Mouse (Mus musculus): ENCODE results near the gene Zscan26. TPM values are rescaled to one million over a fixed set of nuclear protein-coding genes. Genes with fewer than 3 reads are reported as not detected.
A peak's percentile ranks its signal among the peaks of the same experiment; 100 is the strongest.
"Not testable (repeated sequence)": the region's sequence is repeated elsewhere in the genome, so short reads cannot be mapped to it uniquely, and the experiment has no call there.

The Zscan26 gene
- 33.0 and 36.3 TPM in 2 replicates for polyA plus RNA-seq (2015; fragmentation: Nextera tagmentation; extraction: Ambion mirVana)

GRCm38 (mm10) chr13:21453449-21453848 lies at the start of gene Zscan26:
TSS of gene Zscan26 (minus strand) at chr13:21453730.
- no peaks in the 10 kb centered on the region for H3K27me3 ChIP-seq (replicated peaks)
- H3K4me2 ChIP-seq = peak within 1 kb of the TSS; percentile 48
- H3K36me3 ChIP-seq = no peaks in the 10 kb centered on the region
- H3K9ac ChIP-seq = peak within 1 kb of the TSS; percentile 55
- H3K4me1 ChIP-seq = peaks cover 6% of the 10 kb centered on the region; the same call in 1 of the 2 replicates
- peak within 1 kb of the TSS; percentile 74 for H3K4me3 ChIP-seq (replicated peaks)
- ATAC-seq (ENCODE audit: insufficient read depth, low FRiP score, low read depth) = peak; percentile 85; the same call in 1 of the 2 replicates
- WGBS = under 1% methylated on average over 23 of the region's 23 CpGs
- H3K27ac ChIP-seq = peak within 1 kb of the TSS; percentile 85
- no peaks in the 10 kb centered on the region for H3K9me3 ChIP-seq

DNA sequence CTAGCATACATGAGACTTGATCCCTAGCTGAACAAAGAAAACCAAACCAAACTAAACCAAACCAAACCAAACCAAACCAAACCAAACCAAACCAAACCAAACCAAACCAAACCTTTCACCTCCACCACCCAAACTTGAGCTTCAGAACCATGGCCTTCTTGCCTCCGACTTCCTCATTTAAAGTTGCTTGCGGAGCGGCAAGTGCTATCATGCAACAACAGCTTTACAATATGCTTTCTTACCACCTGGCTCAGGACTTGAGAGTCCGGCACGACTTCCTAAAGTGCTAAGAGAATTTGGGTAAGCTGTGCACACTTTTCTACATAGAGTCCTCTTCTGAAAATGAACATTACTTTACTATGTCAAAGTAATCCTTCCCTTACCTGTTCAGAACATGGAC lies 48.8 kb upstream of the Zscan26 start:
- 93% methylated on average over 5 of the region's 5 CpGs for WGBS
- Histone ChIP-seq H3K4me2 (no peak overlapping the region), H3K27me3 (replicated peaks) (no peaks in the 10 kb centered on the region), H3K9me3 (no peaks in the 10 kb centered on the region), H3K36me3 (no peaks in the 10 kb centered on the region), H3K27ac (no peak overlapping the region), H3K4me3 (replicated peaks) (no peak overlapping the region), H3K9ac (no peak overlapping the region), H3K4me1 (peaks cover 4% of the 10 kb centered on the region; the same call in 1 of the 2 replicates)
- ATAC-seq (ENCODE audit: insufficient read depth, low FRiP score, low read depth) = no peak

DNA sequence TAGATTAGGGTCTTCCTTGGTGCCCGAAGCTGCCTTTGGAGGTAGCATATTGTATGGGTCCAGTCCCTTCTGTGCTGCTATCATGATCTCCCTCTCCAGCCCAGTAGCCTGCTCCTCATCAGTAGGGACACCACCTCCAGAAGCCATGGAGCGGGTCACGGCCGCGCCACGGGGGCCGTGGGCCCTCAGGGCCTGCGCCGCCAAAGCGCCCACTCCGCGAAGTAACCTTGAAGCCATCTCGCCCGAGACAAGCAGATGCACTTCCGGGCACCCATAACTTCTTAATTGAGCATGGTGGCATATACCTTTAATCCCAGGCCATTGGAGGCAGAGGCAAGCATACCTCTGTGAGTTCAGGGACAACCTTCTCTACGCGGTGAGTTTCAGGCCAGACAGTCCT lies 47.7 kb upstream of the Zscan26 start, which contains the start of gene Gm11273:
Gm11273 (minus strand) TSS at position 237 of the 400 bp plus-strand sequence.
- not testable (repeated sequence) for H3K9ac ChIP-seq; H3K27ac ChIP-seq; H3K9me3 ChIP-seq; H3K4me3 ChIP-seq (replicated peaks); H3K4me1 ChIP-seq; H3K36me3 ChIP-seq; H3K4me2 ChIP-seq; H3K27me3 ChIP-seq (replicated peaks); ATAC-seq (ENCODE audit: insufficient read depth, low FRiP score, low read depth)
- WGBS = 91% methylated on average over 17 of the region's 17 CpGs

GRCm38 (mm10) chr13:21495080-21495479 lies 41.5 kb upstream of the Zscan26 start, which contains the start of gene AK157302:
TSS of gene AK157302 (plus strand) at chr13:21495223.
- Histone ChIP-seq H3K27me3 (replicated peaks) (no peaks in the 10 kb centered on the region), H3K27ac (no peak within 1 kb of the TSS), H3K9me3 (no peaks in the 10 kb centered on the region), H3K4me3 (replicated peaks) (no peak within 1 kb of the TSS), H3K4me2 (no peak within 1 kb of the TSS), H3K9ac (no peak within 1 kb of the TSS), H3K36me3 (no peaks in the 10 kb centered on the region), H3K4me1 (no peaks in the 10 kb centered on the region)
- WGBS = 89% methylated on average over 21 of the region's 21 CpGs
- ATAC-seq (ENCODE audit: insufficient read depth, low FRiP score, low read depth) = no peak

GRCm38 (mm10) chr13:21492847-21493246 lies 39.3 kb upstream of the Zscan26 start:
- WGBS = 89% methylated on average over 5 of the region's 5 CpGs

GRCm38 (mm10) chr13:21486881-21487280 lies 33.4 kb upstream of the Zscan26 start:
- Histone ChIP-seq H3K9me3 (no peaks in the 10 kb centered on the region), H3K4me1 (no peaks in the 10 kb centered on the region), H3K4me2 (no peak overlapping the region), H3K4me3 (replicated peaks) (no peak overlapping the region), H3K9ac (no peak overlapping the region), H3K27ac (no peak overlapping the region), H3K27me3 (replicated peaks) (no peaks in the 10 kb centered on the region), H3K36me3 (no peaks in the 10 kb centered on the region)
- WGBS = 84% methylated on average over 1 of the region's 1 CpGs
- ATAC-seq (ENCODE audit: insufficient read depth, low FRiP score, low read depth) = no peak

More at GRCm38 (mm10) chr13:21492847-21493246, 39.3 kb upstream of the Zscan26 start:
- H3K36me3 ChIP-seq = no peaks in the 10 kb centered on the region
- no peaks in the 10 kb centered on the region for H3K27me3 ChIP-seq (replicated peaks)
- no peak for ATAC-seq (ENCODE audit: insufficient read depth, low FRiP score, low read depth)
- no peak overlapping the region for H3K27ac ChIP-seq
- no peaks in the 10 kb centered on the region for H3K9me3 ChIP-seq
- no peaks in the 10 kb centered on the region for H3K4me1 ChIP-seq
- no peak overlapping the region for H3K9ac ChIP-seq
- no peak overlapping the region for H3K4me2 ChIP-seq
- H3K4me3 ChIP-seq (replicated peaks) = no peak overlapping the region

- H3K9ac ChIP-seq = peak within 1 kb of the TSS; percentile 46
These were observed 25.5 kb upstream of the Zscan26 start, which contains the start of the genes Zkscan4 and Gm10065 for GRCm38 (mm10) chr13:21478759-21479670. TSS of gene Zkscan4 (plus strand) at chr13:21478907. TSS of gene Gm10065 (minus strand) at chr13:21479441.

GRCm38 (mm10) chr13:21472427-21472826 lies 18.9 kb upstream of the Zscan26 start:
- H3K27ac ChIP-seq = no peak overlapping the region
- 0 out of 2 replicates have a peak, but pooled peaks cover 3% of the 10 kb centered on the region for H3K27me3 ChIP-seq (replicated peaks)
- H3K9me3 ChIP-seq = no peaks in the 10 kb centered on the region
- no peak for ATAC-seq (ENCODE audit: insufficient read depth, low FRiP score, low read depth)
- no peaks in the 10 kb centered on the region for H3K36me3 ChIP-seq
- no peak overlapping the region for H3K4me2 ChIP-seq
- no peak overlapping the region for H3K4me3 ChIP-seq (replicated peaks)
- WGBS = 32% methylated on average over 4 of the region's 4 CpGs
- H3K4me1 ChIP-seq = no peaks in the 10 kb centered on the region
- H3K9ac ChIP-seq = no peak overlapping the region

More at GRCm38 (mm10) chr13:21478759-21479670, 25.5 kb upstream of the Zscan26 start, which contains the start of the genes Zkscan4 and Gm10065:
- not testable (repeated sequence) for H3K36me3 ChIP-seq; H3K27me3 ChIP-seq (replicated peaks); H3K4me1 ChIP-seq; H3K9me3 ChIP-seq
- peak within 1 kb of the TSS; percentile 66 for H3K4me2 ChIP-seq
- H3K4me3 ChIP-seq (replicated peaks) = peak within 1 kb of the TSS; percentile 57
- 4% methylated on average over 30 of the region's 31 CpGs for WGBS
- peak within 1 kb of the TSS; percentile 89 for H3K27ac ChIP-seq
- peak; percentile 73 for ATAC-seq (ENCODE audit: insufficient read depth, low FRiP score, low read depth)

DNA sequence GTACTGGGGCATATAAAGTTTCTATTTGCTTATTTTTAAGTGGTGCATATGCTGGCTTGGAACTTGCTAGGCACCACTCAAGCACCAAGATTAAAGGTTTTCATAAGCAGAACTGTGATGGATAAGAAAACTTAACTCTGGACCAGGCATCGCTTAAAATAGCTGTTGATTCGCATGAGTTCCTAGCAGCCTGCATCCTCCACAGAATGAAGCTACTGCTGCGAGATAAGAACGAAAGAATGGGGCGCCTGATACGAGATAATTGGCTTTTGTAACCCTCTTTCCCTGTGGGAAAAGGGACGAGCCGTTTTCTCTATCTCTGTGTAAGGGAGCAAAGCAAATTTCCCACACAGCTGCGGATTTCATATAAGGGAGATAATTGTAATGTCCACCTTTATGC lies 15.6 kb upstream of the Zscan26 start:
- H3K4me3 ChIP-seq (replicated peaks) = peak overlapping the region; percentile 66; the same call in 1 of the 2 replicates
- no peaks in the 10 kb centered on the region for H3K9me3 ChIP-seq
- 0 out of 2 replicates have a peak, but pooled peaks cover 3% of the 10 kb centered on the region for H3K27me3 ChIP-seq (replicated peaks)
- 32% methylated on average over 9 of the region's 9 CpGs for WGBS
- no peak overlapping the region for H3K27ac ChIP-seq
- ATAC-seq (ENCODE audit: insufficient read depth, low FRiP score, low read depth) = no peak
- H3K4me2 ChIP-seq = peak overlapping the region; percentile 96; the same call in 1 of the 2 replicates
- H3K36me3 ChIP-seq = no peaks in the 10 kb centered on the region
- H3K9ac ChIP-seq = no peak overlapping the region
- no peaks in the 10 kb centered on the region for H3K4me1 ChIP-seq

DNA sequence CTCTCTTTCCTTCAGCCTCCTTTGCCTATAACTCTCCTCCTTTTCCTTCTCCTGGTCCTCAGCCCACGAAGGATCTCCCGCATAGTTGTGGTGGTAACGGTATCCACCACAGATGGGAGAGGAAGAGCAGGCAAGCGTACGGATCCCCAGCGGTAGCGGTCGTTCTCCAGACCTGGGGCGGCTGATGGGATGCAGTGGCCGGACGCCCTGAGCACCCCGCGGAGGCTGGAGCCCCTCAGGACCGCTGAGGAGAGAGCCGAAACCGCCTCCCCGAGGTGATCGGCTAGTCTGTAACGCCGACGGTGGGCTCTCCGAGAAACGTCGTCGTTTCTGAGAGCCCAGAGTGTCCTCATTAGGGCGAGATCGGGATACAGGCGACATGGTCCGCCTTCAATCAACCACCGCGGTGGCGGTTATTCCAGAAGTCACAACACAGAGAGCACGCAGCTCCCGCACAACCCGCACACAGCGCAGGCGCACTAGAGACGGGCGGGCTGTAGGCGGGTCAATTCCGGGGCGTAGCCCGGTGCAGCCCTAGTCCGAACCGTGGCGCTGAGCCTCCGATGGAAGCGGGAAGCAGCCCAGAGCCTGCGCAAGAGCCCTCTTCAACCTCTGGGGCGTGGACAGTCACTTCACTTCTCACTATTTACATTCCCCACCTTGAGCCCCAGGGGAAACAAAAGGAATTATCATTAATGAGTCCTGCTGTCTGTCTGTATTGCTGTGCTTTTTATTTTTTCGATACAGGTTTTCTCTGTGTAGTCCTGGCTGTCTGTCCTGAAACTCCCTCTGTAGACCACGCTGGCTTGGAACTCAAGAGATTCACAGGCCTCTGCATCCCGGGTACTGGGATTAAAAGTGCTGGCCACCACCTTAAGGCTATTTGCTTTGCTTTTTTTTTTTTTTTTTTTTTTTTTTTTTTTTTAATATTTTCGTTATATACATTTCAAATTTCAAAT lies 14.8 kb upstream of the Zscan26 start, which contains the start of gene Nkapl:
Nkapl (minus strand) TSS at position 449 of the 959 bp plus-strand sequence.
- H3K36me3 ChIP-seq = no peaks in the 10 kb centered on the region
- peak within 1 kb of the TSS; percentile 38; the same call in 1 of the 2 replicates for H3K27ac ChIP-seq
- peak within 1 kb of the TSS; percentile 96 for H3K4me2 ChIP-seq
- under 1% methylated on average over 53 of the region's 54 CpGs for WGBS
- H3K27me3 ChIP-seq (replicated peaks) = 0 out of 2 replicates have a peak, but pooled peaks cover 3% of the 10 kb centered on the region
- ATAC-seq (ENCODE audit: insufficient read depth, low FRiP score, low read depth) = peak; percentile 100
- peak within 1 kb of the TSS; percentile 66 for H3K4me3 ChIP-seq (replicated peaks)
- H3K9me3 ChIP-seq = no peaks in the 10 kb centered on the region
- H3K4me1 ChIP-seq = no peaks in the 10 kb centered on the region
- H3K9ac ChIP-seq = peak within 1 kb of the TSS; percentile 60

- Histone ChIP-seq H3K27ac (no peak overlapping the region), H3K36me3 (no peaks in the 10 kb centered on the region), H3K4me3 (replicated peaks) (no peak overlapping the region), H3K4me1 (no peaks in the 10 kb centered on the region), H3K27me3 (replicated peaks) (0 out of 2 replicates have a peak, but pooled peaks cover 3% of the 10 kb centered on the region), H3K4me2 (no peak overlapping the region), H3K9me3 (no peaks in the 10 kb centered on the region), H3K9ac (no peak overlapping the region)
- no peak for ATAC-seq (ENCODE audit: insufficient read depth, low FRiP score, low read depth)
- WGBS = 82% methylated on average over 10 of the region's 10 CpGs
These were observed 13.8 kb upstream of the Zscan26 start for GRCm38 (mm10) chr13:21467336-21467735.

Data from stomach, embryonic 15.5 days (tissue).